Mouse (Mus musculus) limb, embryonic 12.5 days (tissue): ENCODE results near the gene Rcc2. TPM values are rescaled to one million over a fixed set of nuclear protein-coding genes. Genes with fewer than 3 reads are reported as not detected.

ENCODE experiments used
- ATAC-seq: fragments of 200-750 bp; cut with Nextera tagmentation; 2 replicates; pipeline ENCODE4 v1.8.0; 2017; ENCODE audit warnings: low read depth, moderate TSS enrichment; ENCODE audit not compliant: insufficient number of reproducible peaks, insufficient read depth, low FRiP score, low TSS enrichment
- H3K27ac ChIP-seq: fragments of 300-500 bp; sonication (generic); 2 replicates; pipeline ENCODE4 v1.5.1; 2016; ENCODE audit warnings: mild to moderate bottlenecking, moderate library complexity
- H3K27me3 ChIP-seq: fragments of 300-500 bp; sonication (generic); 2 replicates; pipeline ENCODE4 v1.6.1; 2016; ENCODE audit warnings: mild to moderate bottlenecking, moderate library complexity
- H3K36me3 ChIP-seq: fragments of 300-500 bp; sonication (generic); 2 replicates; pipeline ENCODE4 v1.6.1; 2016; ENCODE audit warnings: mild to moderate bottlenecking, moderate library complexity
- H3K4me1 ChIP-seq: fragments of 300-500 bp; sonication (generic); replicated peaks from 2 replicates; pipeline ENCODE4 v1.6.1; 2016
- H3K4me2 ChIP-seq: fragments of 300-500 bp; sonication (generic); 2 replicates; pipeline ENCODE4 v1.6.1; 2016; ENCODE audit warnings: mild to moderate bottlenecking, moderate library complexity
- H3K4me3 ChIP-seq: fragments of 300-500 bp; sonication (generic); replicated peaks from 2 replicates; pipeline ENCODE4 v1.5.1; 2016; ENCODE audit warnings: mild to moderate bottlenecking
- H3K9ac ChIP-seq: fragments of 300-500 bp; sonication (generic); replicated peaks from 2 replicates; pipeline ENCODE4 v1.6.1; 2016; ENCODE audit warnings: mild to moderate bottlenecking, moderate library complexity
- H3K9me3 ChIP-seq: fragments of 300-500 bp; sonication (generic); 2 replicates; pipeline ENCODE4 v1.6.1; 2016; ENCODE audit warnings: mild to moderate bottlenecking, moderate library complexity
- WGBS: fragments of 180-500 bp; shearing (Covaris S2); methylation state at CpG from one replicate; pipeline ENCODE4 v1.1.7; 2016; 5-methylcytosine and 5-hydroxymethylcytosine counted together
- microRNA-seq: library from miRNA; unstranded; fragments of <30 nt; microRNA quantifications from one replicate; pipeline ENCODE4, GENCODE M21; 2017
- polyA plus RNA-seq: library from polyadenylated mRNA; unstranded; fragments of >200 nt; fragmentation: Nextera tagmentation; extraction: Ambion mirVana; gene quantifications from 2 replicates; pipeline ENCODE4 v1.2.1, GENCODE M21; 2016

The Rcc2 gene
- polyA plus RNA-seq, 1 experiment from 2014 or later = 139 TPM

- no peaks in the 10 kb centered on the region for H3K9me3 ChIP-seq
- H3K36me3 ChIP-seq = no peaks in the 10 kb centered on the region
- WGBS = 11% methylated on average over 9 of the region's 9 CpGs
- no peak overlapping the region for H3K27ac ChIP-seq
- no peak overlapping the region for H3K4me2 ChIP-seq
- H3K4me1 ChIP-seq = peaks cover 3% of the 10 kb centered on the region
- no peak overlapping the region for H3K9ac ChIP-seq
- H3K4me3 ChIP-seq = no peak overlapping the region
- no peak for ATAC-seq
- peaks cover 7% of the 10 kb centered on the region; the same call in 1 of the 2 replicates for H3K27me3 ChIP-seq
Observed at GRCm38 (mm10) chr4:140763158-140763557, 62.8 kb downstream of the Rcc2 start.

DNA sequence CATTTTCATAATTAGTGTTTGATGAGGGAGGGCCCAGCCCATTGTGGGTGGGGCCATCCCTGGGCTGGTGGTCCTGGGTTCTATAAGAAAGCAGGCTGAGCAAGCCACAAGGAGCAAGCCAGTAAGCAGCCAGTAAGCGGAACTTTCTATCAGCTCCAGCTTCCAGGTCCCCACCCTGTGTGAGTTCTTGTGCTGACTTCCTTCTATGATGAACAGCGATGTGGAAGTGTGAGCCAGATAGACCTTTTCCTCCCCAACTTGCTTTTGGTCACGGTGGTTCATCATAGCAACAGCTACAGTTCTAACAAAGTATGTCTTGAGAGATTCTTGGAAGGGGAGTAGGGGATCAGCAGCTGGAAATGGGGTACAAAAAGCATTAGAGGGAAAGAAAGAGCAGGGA lies 65.6 kb downstream of the Rcc2 start:
- Histone ChIP-seq H3K4me3 (no peak overlapping the region), H3K4me1 (0 out of 2 replicates have a peak, but pooled peaks cover 3% of the 10 kb centered on the region), H3K27ac (no peak overlapping the region), H3K36me3 (no peaks in the 10 kb centered on the region), H3K27me3 (peaks cover 7% of the 10 kb centered on the region; the same call in 1 of the 2 replicates), H3K9ac (no peak overlapping the region), H3K4me2 (no peak overlapping the region), H3K9me3 (no peaks in the 10 kb centered on the region)
- 86% methylated on average over 3 of the region's 3 CpGs for WGBS
- ATAC-seq = no peak

- no peak overlapping the region for H3K9ac ChIP-seq
- H3K4me1 ChIP-seq = 0 out of 2 replicates have a peak, but pooled peaks cover 3% of the 10 kb centered on the region
- WGBS = 84% methylated on average over 4 of the region's 5 CpGs
- no peak overlapping the region for H3K27ac ChIP-seq
- ATAC-seq = no peak
- H3K36me3 ChIP-seq = no peaks in the 10 kb centered on the region
- peaks cover 7% of the 10 kb centered on the region; the same call in 1 of the 2 replicates for H3K27me3 ChIP-seq
- no peaks in the 10 kb centered on the region for H3K9me3 ChIP-seq
- no peak overlapping the region for H3K4me3 ChIP-seq
- no peak overlapping the region for H3K4me2 ChIP-seq
Observed at GRCm38 (mm10) chr4:140768973-140769372, 68.6 kb downstream of the Rcc2 start.

DNA sequence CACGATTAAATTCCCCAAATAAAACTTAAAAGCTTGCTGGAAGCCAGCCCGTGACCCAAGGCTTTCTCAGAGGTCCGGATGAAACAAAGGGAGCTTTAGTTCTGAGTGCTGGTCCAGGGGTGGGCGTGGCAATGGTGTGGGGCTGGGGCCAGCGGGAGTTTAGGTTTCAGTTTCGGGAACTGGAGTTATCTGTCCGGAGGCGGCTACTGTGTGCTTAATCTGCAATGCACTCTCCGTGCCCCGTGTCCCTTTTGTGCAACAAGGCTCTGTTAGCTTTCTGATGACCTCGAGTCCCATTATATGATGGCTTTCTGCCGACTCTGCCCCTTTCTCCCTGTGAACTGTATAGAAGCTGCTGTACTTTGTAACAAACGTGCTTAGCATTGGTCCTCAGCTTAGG lies 70.1 kb downstream of the Rcc2 start:
- H3K4me1 ChIP-seq = 0 out of 2 replicates have a peak, but pooled peaks cover 3% of the 10 kb centered on the region
- H3K4me2 ChIP-seq = peak overlapping the region; percentile 46
- peak overlapping the region; percentile 21; the same call in 1 of the 2 replicates for H3K4me3 ChIP-seq
- WGBS = 19% methylated on average over 13 of the region's 13 CpGs
- H3K9ac ChIP-seq = no peak overlapping the region
- H3K9me3 ChIP-seq = no peaks in the 10 kb centered on the region
- H3K36me3 ChIP-seq = no peaks in the 10 kb centered on the region
- H3K27me3 ChIP-seq = peaks cover 7% of the 10 kb centered on the region; the same call in 1 of the 2 replicates
- H3K27ac ChIP-seq = 0 out of 2 replicates have a peak overlapping the region, but pooled peaks have one; percentile 31
- no peak for ATAC-seq

GRCm38 (mm10) chr4:140771091-140771490 lies 70.8 kb downstream of the Rcc2 start:
- no peak overlapping the region for H3K9ac ChIP-seq
- ATAC-seq = no peak
- no peaks in the 10 kb centered on the region for H3K36me3 ChIP-seq
- H3K4me1 ChIP-seq = 0 out of 2 replicates have a peak, but pooled peaks cover 3% of the 10 kb centered on the region
- H3K27me3 ChIP-seq = peaks cover 7% of the 10 kb centered on the region; the same call in 1 of the 2 replicates
- WGBS = 42% methylated on average over 4 of the region's 4 CpGs
- H3K27ac ChIP-seq = no peak overlapping the region
- H3K4me2 ChIP-seq = no peak overlapping the region
- H3K4me3 ChIP-seq = no peak overlapping the region
- no peaks in the 10 kb centered on the region for H3K9me3 ChIP-seq

Small RNA genes within 50 kb of the gene (microRNA-seq; reads per million reads assigned to microRNA genes)
- gene Gm23045 = not detected
- not detected for gene Gm25951

Other genes starting within 250 kb of the Rcc2 start
- 18.1 and 20.0 TPM in 2 replicates for gene Arhgef10l, start 34.5 kb upstream of the Rcc2 start, polyA plus RNA-seq
- not detected in 2 replicates for gene Padi6, start 42.1 kb downstream of the Rcc2 start, polyA plus RNA-seq
- not detected in 2 replicates for gene Padi4, start 73.7 kb downstream of the Rcc2 start, polyA plus RNA-seq
- gene Padi3, start 110.1 kb downstream of the Rcc2 start, polyA plus RNA-seq = 0.28 and 0.37 TPM in 2 replicates
- gene Padi1, start 145.2 kb downstream of the Rcc2 start, polyA plus RNA-seq = 0.38 and 0.39 TPM in 2 replicates
- gene Padi2, start 205.8 kb downstream of the Rcc2 start, polyA plus RNA-seq = 1.2 and 1.3 TPM in 2 replicates